Mouse (Mus musculus) T-helper 17 cell (primary cell): ENCODE data around the gene Znrf3.

Experiments used
- in situ Hi-C, 2 experiments: fragments of 300-600 bp; cut with MboI, MseI; formaldehyde crosslinking; loops; 1 replicate in 1 of 2; 2 replicates in 1 of 2; pipeline ENCODE4 v1.15.1; 2025; ENCODE audit warnings: high pct_unique_total_duplicates in 2 of 2

Gene Znrf3

DNA sequence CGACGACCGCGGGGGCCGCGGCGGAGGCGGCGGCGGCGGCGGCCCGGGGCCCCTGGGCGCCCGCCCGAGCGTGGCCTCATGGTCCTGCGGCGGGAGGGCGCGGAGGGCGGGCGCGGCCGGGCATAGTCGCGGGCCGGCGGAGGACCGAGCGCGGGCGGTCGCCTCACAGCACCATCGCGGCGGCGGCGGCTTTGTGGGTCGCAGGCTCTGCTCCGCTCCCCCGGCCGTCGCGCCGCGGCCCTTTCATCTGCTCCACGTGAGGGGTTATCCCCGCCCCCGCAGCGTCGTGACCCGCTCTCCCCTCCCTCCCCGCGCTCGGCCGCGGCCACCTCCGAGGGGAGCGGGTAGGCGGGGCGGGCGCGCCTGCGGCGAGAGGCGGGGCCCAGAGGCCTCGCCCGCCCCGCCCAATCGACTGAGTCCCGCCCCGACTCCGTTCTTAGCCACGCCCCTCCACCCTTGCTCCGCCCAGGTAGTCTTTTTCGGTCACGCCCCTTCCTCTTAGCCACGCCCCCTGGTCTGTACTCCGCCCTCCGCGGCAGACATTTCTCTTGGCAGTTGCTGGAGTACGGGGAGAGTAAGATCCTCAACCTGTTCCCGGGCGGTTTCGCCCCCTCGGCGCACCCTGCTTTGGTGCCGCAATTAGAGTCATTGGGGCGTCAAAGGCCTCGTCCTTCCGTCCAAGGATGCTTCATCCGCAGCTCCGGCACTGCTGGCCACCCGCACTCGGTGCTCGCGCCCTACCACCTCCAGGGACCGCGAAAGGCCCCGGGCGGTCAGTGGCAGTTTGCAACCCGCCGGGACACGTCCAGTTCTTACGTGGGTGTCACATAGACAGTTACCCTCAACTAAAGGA lies at the start of gene Znrf3:
Znrf3 (minus strand) TSS at position 249 of the 853 bp plus-strand sequence.
- in situ Hi-C loops, result no loop called here

DNA sequence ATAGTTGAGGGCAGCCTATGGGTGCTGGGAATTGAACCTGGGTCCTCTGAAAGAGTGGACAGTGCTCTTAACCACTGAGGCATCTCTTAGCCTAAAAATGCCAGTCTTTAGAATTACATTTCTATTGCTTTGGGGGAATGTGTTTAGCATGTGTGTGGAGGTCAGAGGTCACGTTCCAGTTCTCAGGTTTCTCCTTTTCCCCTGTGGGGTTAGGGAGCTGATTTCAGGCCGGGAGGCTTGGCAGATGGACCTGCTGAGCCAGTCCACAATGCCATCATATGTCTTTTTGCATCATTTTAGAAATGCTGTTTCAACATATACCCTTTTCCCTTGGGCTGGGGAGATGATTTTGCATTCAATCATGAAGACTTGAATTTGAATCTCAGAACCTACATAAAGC lies 49.2 kb upstream of the Znrf3 start:
- in situ Hi-C loops, result no loop called here

DNA sequence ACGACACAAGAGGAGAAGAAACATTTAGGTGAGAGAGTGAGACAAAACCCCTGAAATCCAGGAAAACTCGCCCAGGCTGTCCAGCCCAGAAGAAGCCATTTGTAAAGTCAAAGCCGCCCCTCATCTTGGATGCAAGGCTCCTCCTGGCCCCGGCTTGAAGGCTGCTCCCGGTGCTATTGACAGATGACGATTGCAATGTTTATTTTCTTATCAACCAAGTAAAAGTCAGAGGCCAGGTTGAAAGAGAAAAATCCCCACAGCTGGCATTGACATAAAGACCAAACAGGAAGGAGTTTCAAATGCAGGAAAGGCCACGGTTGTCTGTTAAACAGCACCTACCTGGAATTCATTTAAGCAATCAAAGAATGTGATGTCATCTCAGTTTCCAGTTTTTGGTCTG lies 47.3 kb upstream of the Znrf3 start:
- in situ Hi-C loops, result no loop called here

DNA sequence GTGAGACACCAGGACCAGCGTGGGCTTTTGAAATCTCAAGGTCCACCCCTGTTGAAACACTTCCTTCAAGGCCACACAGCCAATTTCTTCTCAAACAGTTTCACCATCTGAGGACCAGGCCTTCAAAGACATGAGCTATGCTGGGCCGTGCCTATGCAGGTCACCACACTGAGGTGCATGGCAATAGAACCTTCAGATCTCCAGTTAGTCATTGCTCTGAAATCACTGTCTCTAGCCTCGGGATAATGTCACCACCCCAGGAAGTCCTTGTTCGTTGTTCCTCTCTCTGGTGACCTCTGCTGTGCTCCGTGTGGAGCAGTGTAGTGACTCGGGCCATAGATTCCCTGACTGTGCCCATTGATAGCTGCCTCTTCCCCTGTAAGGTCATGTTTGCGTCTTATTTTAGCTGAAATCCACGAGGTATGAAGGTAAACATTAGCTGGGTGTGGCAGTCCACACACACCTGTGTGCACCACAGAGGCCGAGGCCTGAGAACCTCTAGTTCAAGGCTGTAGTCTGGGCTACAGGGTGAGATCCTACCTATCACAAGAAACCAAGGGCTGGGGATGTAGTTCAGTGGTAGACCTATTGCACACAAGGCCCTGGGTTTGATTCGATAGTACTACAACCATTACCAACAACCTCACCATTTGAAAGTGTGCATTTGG lies 46.5 kb upstream of the Znrf3 start:
- in situ Hi-C loops, result no loop called here

DNA sequence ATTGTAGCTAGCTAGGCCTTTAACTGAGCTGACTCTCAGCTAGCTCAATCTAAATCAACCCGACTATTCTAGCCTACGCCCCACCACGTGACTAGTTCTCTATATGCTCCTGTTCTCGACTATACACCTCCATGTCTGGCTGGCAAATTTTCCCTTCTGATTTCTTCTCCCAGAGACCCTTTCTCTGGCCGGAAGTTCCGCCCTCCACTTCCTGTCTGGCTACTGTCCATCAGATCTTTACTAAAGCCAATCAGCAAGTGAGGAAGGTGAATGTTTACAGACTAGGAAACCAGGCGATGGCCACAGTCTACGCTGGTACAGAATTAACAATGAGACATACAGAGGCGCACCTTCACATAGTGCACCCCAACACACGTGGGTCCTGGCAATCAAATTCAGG lies 44.8 kb upstream of the Znrf3 start:
- in situ Hi-C loops, result loop anchor here (5.0 to 10.0 kb wide), 2 partner anchors 33 to 295 kb away; partner anchors contain the start of genes Xbp1 (in 2 of the 2) and Dbnl (in 1 of the 2)

DNA sequence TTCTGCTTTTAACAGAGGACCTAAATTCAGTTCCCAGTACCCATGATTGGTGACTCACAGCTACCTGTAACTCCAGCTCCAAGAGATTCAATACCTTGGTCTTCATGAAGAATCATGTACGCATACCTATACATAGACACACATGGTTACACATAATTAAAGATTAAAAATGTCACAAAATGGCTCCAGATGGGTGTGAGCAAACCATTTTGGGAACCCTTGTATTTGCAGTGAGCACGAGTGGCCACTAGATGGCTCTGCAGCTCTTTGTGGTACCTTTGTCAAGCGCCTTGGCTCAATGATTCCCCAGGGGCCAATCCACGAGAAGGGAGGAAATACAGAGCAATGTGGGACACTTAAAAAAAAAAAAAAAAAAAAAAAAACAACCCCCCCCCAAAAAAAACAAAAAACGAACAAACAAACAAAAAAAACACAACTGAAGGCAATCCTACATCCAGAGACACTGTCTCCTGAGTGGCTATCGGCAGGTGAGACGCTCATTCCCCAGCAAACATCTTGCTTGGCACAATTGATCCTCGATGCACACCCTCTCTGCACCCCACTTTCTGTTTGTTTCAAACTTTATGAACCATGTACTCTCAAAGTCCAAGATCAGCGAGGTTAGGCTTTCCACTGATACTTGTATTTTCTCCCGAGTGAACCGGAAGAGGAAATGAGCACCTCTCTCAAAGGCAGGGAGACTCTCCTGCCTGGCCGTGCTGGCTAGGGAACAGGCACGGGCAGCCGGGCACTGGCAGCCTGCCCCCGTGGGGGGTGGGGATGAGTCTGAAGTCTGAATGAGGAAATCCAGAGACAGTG lies 40.8 kb upstream of the Znrf3 start:
- in situ Hi-C loops, result loop anchor here (5.0 to 10.0 kb wide), 2 partner anchors 37 to 299 kb away; partner anchors contain the start of genes Xbp1 (in 2 of the 2) and Dbnl (in 1 of the 2)

DNA sequence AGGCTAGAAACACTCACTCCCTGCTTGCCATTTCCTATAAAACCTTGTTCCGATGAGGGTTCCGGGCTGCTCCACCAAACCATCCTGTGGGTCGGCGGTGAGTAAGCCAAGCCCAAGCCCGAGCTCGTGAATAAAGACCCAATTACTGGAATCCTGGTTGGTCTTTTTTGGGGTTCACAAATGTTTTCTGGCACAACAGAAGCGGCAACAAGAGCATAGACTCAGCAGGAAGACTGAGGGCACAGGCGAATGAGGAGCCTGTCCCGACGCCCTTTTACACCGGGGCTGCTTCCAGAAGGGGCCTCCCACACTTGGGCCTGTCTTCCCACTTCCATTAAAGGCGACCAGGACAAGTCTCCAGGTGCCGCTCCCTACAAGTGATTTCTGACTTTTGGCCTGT lies 37.9 kb upstream of the Znrf3 start:
- in situ Hi-C loops, result loop anchor here (5.0 to 10.0 kb wide), 4 partner anchors 65 to 380 kb away; partner anchors contain the start of gene Dbnl (in 1 of the 2)

DNA sequence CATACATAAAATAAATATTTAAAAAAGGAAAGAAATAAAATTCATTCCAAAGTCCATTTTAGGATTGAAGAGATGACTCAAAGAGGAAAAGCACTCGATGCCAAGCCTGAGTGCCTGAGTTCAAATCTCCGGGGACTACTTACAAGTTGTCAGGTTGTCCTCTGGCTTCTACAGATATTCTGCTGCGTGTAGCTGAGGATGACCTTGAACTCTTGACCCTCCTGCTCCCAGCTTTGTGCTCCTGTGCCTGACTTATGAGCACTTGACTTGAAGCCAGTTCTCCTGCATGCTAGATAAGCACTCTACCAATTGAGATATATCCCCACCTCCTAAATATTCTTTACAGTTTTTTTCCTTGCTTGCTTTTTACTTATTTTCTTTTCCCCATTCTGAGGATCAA lies 34.2 kb upstream of the Znrf3 start:
- in situ Hi-C loops, result loop anchor here in 1 of 2 experiments (5.0 kb wide), 1 partner anchor 187 kb away; no protein-coding TSS in a partner anchor

DNA sequence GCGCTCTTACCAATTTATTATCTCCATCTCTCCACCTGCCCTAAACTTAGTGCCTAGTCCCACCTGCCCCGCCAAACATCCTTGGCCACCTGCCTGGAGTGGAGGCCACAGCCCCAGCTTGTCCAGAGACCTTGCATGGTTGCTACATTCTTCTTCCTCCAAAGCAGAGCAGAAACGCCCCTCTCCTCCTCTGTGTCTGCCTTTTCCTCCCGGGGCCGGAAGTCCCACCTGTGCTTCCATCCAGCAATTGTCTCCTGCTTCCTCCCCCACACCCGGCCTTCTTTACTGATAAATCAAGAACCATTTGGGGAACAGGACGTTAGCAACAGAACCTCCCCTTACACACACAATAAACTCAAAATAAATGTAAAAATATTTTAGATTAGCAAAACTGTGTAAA lies 33.5 kb upstream of the Znrf3 start:
- in situ Hi-C loops, result loop anchor here in 1 of 2 experiments (5.0 kb wide), 1 partner anchor 186 kb away; no protein-coding TSS in a partner anchor

DNA sequence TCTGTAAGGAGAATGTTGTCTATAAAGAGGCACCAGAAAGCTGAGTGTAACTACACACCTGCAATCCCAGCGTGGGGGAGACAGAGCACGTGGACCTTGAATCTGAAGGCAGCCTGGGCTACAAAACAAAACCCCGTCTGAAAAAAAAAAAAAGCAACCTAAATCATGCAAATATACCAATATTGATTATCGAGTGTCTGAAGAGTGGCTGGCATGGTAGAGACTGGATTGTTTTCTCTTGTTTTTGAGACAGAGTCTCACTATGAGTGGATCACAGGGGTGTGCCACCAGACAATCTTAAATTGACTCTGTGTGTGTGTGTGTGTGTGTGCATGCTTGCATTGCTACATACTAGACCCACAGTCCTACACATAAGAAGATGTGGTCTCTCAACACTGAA lies 32.2 kb upstream of the Znrf3 start:
- in situ Hi-C loops, result loop anchor here in 1 of 2 experiments (5.0 kb wide), 1 partner anchor 185 kb away; no protein-coding TSS in a partner anchor

DNA sequence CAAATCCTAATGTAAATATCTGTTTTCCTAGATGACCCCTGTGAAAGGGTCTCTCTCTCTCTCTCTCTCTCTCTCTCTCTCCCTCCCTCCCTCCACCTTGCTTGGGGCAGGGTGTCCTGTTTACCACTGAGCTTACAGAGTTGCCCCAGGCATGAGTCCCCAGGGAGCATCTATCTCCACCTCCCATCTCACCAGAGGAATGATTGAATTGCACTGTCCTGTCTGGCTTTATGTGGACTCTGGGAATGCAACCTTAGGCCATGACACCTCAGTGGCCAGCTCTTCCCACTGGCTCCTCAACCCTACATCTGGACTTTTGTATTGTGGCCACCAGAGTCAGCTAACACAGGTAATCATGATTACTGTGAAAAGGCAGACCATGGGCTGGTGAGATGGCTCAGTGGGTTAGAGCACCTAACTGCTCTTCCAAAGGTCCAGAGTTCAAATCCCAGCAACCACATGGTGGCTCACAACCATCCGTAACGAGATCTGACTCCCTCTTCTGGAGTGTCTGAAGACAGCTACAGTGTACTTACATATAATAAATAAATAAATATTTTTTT lies 31.0 kb upstream of the Znrf3 start:
- in situ Hi-C loops, result loop anchor here in 1 of 2 experiments (5.0 kb wide), 1 partner anchor 183 kb away; no protein-coding TSS in a partner anchor

DNA sequence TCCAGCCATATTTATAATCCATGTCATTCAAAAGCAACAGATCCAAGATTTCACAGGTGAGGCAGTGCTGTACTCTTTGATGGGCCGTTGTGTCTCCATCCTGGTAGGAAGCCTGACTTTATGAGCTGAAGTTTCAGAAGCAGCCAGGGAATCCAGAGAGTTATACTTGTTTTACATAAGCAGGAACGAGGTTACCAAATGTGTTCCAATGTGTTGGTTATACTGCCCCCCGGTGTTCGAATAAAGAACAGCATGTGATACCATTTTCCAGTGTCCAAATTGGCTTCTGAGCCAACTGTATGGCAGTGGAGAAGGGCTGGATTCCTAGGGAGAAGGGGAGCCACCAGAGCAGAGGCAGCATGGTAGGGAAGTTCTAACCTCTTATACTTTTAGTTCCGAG lies 29.5 kb upstream of the Znrf3 start:
- in situ Hi-C loops, result no loop called here

DNA sequence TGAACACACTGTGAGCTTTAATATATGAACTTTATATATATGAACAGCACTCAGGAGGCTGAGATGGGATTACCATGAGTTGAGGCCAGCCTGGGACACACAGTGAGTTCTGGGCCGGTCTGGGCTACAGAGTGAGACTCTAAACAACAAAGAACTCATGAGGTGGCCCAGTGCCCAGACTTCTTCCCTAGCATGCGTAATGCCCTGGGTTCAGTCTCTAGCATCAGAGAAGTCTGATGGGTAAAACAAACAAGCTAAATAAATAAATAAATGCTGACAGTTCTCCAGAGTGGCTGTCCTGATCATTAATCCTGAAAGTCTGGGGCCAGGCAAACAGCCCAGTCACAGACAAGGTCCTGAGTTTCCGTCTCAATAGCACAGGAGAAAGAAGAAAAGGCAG lies 25.4 kb upstream of the Znrf3 start:
- in situ Hi-C loops, result no loop called here

DNA sequence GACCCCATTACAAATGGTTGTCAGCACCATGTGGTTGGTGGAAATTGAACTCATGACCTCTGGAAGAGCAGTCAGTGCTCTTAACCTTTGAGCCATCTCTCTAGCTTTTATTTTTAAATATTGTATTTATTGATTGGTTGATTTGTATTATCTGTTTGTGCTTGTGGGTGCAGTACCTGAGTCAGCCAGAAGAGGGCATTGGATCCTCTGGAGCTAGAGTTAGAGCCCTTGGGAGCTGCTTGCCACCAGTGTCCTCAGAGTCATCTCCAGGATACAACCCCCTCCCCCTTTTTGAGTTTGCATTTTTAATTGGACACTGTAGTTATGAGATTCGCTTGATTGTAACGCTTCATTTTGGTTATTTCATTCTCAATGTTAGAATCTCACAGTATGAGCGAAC lies 24.4 kb upstream of the Znrf3 start:
- in situ Hi-C loops, result loop anchor here (5.0 to 10.0 kb wide), 2 partner anchors 284 to 352 kb away; no protein-coding TSS in a partner anchor

DNA sequence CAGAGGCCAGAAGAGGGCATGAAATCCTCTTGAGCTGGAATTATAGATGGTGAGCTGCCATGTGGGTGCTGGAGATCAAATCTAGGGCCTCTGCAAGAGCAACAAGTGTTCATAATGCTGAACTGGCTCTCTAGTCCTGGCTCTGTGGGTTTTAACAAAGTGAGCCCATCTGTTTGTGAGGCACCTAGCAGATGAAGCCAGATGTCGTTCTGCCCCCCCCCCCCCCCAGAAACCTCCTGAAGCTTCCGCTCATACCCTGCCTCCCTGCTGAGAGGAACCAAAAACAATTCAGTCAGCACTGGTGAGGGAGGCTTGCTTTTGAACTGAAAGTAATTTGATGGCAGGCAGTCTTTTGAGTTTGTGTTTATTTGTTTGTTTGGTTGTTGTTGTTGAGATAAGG lies 23.8 kb upstream of the Znrf3 start:
- in situ Hi-C loops, result loop anchor here (5.0 to 10.0 kb wide), 2 partner anchors 284 to 351 kb away; no protein-coding TSS in a partner anchor

DNA sequence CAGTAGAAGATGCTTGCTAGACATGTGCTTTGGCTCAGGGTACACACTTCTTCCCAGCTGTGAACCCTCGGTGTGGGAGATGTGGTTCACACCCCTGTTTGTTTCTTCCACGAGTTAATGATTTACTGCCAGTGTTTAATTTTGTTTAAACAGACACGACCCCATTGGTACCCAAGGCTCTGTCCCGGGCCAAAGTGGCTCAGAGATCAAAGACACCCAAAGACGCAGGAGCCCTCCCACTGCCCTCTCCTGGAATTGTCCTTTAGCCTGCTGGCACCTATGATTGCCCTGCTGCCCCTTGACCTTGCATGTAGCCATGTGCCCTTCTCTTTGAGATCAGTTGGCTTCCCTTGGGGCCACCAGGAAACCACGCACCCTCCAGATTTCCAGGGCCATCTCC lies 7.3 kb upstream of the Znrf3 start:
- in situ Hi-C loops, result loop anchor here in 1 of 2 experiments (5.0 kb wide), 2 partner anchors 40 to 165 kb away; no protein-coding TSS in a partner anchor

DNA sequence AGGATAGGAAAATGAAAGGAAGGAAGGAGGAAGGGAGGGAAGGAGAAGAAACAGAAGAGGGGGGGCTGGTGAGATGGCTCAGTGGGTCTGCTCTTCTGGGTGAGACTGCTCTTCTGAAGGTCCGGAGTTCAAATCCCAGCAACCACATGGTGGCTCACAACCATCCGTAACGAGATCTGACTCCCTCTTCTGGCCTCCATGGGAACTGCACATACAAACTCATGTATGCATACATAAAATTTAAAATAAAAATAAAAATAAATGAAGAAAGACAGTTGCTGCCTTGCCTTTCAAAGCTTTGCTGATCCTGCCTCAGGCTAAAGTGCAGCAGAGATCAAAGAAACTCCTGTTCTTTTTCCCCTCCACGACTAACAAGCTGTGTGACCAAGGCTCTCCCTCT lies 6.7 kb upstream of the Znrf3 start:
- in situ Hi-C loops, result loop anchor here in 1 of 2 experiments (5.0 kb wide), 2 partner anchors 39 to 164 kb away; no protein-coding TSS in a partner anchor

DNA sequence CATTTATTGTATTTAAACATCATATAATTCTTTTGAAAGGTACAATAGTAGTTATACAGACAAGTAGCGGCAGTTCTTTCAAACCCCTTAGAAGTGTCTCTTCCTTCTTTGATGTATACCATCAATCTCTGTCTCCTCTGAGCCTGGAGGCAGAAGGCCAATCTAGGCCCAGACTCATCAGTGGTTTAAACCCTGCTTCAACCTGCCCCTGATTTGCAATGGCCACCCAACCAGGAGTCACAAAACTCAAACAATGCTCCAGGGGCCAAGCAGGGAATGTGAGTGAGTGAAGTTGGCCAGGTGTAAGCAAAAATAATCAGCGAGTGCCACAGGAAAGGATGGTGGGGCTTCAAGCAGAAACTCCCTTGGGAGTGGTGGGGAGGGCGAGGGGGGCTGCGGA lies 6.1 kb upstream of the Znrf3 start:
- in situ Hi-C loops, result loop anchor here in 1 of 2 experiments (5.0 kb wide), 2 partner anchors 38 to 163 kb away; no protein-coding TSS in a partner anchor

DNA sequence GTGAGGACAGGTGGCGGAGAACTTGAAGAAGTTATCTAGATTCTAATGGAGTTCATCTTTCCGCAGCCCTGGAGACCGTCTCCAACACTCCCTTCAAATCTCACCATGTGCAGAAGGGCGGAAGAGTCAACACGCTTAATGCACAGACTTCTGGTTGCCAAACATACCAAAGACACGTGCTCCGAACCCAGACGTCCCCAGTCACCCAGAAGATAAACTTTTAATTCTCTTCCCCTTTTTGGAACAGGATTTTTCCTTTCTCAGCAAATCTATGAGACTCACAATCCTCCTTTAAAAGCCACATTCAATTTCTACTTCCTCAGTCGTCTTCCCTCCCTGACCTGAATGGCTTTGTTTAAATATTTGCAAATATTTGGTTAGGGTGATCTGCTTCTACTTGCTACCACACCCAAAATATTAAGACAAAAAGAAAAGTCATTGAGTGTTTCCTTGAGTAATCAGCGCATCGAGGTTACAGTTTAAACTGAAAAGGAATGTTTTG lies 856 bp upstream of the Znrf3 start:
- in situ Hi-C loops, result no loop called here

DNA sequence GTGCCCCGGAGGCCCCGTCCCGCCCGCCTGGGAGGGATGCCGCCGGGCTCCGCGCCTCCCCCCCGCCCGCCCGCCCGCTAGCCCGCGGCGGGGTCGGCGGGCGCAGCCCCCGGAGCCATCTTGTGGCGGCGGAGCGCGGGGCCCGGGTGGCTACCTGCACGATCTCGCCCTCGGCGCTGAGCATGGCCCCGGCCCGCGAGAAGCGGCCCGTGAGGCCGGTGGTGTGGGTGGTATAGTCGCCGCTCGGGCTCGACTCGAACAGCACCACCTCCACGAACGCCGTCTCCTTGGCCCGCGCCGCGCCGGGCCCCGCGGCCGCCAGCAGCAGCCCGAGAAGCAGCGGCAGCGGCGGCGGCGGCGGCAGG lies 431 bp downstream of the Znrf3 start:
- in situ Hi-C loops, result no loop called here
